Mouse (Mus musculus): ENCODE results near the gene Gadd45gip1. TPM values are rescaled to one million over a fixed set of nuclear protein-coding genes. Genes with fewer than 3 reads are reported as not detected.

Gadd45gip1 gene
- polyA plus RNA-seq, 1 experiment: 13.4 TPM

Other genes starting within 250 kb of the Gadd45gip1 start
- gene Ier2, start 168.7 kb upstream of the Gadd45gip1 start, polyA plus RNA-seq (2012; rRNA removed): 28.1 and 39.5 TPM in 2 replicates
- 58.1 and 68.2 TPM in 2 replicates for gene Trmt1, start 145.2 kb upstream of the Gadd45gip1 start, polyA plus RNA-seq (2012; rRNA removed)
- gene Nacc1, start 143.7 kb upstream of the Gadd45gip1 start, polyA plus RNA-seq (2012; rRNA removed): 71.5 and 96.6 TPM in 2 replicates
- 6.6 and 7.1 TPM in 2 replicates for gene Lyl1, start 130.1 kb upstream of the Gadd45gip1 start, polyA plus RNA-seq (2012; rRNA removed)
- 0.12 and 0.18 TPM in 2 replicates for gene G430095P16Rik, start 108.5 kb upstream of the Gadd45gip1 start, polyA plus RNA-seq (2012; rRNA removed)
- gene Nfix, start 31.2 kb upstream of the Gadd45gip1 start, polyA plus RNA-seq (2012; rRNA removed): 14.5 and 15.4 TPM in 2 replicates
- gene Dand5, start 8.7 kb upstream of the Gadd45gip1 start, polyA plus RNA-seq (2012; rRNA removed): 1.9 and 3.0 TPM in 2 replicates
- 49.3 and 65.9 TPM in 2 replicates for gene Rad23a, start 9.1 kb downstream of the Gadd45gip1 start, polyA plus RNA-seq (2012; rRNA removed)
- gene Calr, start 15.4 kb downstream of the Gadd45gip1 start, polyA plus RNA-seq (2012; rRNA removed): 402 and 404 TPM in 2 replicates
- 50.9 and 54.2 TPM in 2 replicates for gene Farsa, start 25.5 kb downstream of the Gadd45gip1 start, polyA plus RNA-seq (2012; rRNA removed)
- 3.5 and 5.5 TPM in 2 replicates for gene Syce2, start 40.6 kb downstream of the Gadd45gip1 start, polyA plus RNA-seq (2012; rRNA removed)
- 38.6 and 64.2 TPM in 2 replicates for gene Gcdh, start 62.4 kb downstream of the Gadd45gip1 start, polyA plus RNA-seq (2012; rRNA removed)
- 0.38 and 0.43 TPM in 2 replicates for gene Klf1, start 70.4 kb downstream of the Gadd45gip1 start, polyA plus RNA-seq (2012; rRNA removed)
- 8.4 and 8.7 TPM in 2 replicates for gene Dnase2a, start 77.0 kb downstream of the Gadd45gip1 start, polyA plus RNA-seq (2012; rRNA removed)
- gene Mast1, start 105.8 kb downstream of the Gadd45gip1 start, polyA plus RNA-seq (2012; rRNA removed): 0.36 and 0.49 TPM in 2 replicates
- not detected in 2 replicates for gene Rtbdn, start 115.5 kb downstream of the Gadd45gip1 start, polyA plus RNA-seq (2012; rRNA removed)
- gene Gm49661, start 137.9 kb downstream of the Gadd45gip1 start, polyA plus RNA-seq (2012; rRNA removed): 1.2 and 1.4 TPM in 2 replicates
- gene Prdx2, start 138.1 kb downstream of the Gadd45gip1 start, polyA plus RNA-seq (2012; rRNA removed): 183 and 200 TPM in 2 replicates
- 48.2 and 52.8 TPM in 2 replicates for gene Rnaseh2a, start 138.2 kb downstream of the Gadd45gip1 start, polyA plus RNA-seq (2012; rRNA removed)
- 80.2 and 118 TPM in 2 replicates for gene Junb, start 147.2 kb downstream of the Gadd45gip1 start, polyA plus RNA-seq (2012; rRNA removed)
- gene Hook2, start 159.1 kb downstream of the Gadd45gip1 start, polyA plus RNA-seq (2012; rRNA removed): 33.8 and 49.0 TPM in 2 replicates
- gene Best2, start 183.0 kb downstream of the Gadd45gip1 start, polyA plus RNA-seq (2012; rRNA removed): 0.33 TPM in 1 of 2 replicates, not detected in the other
- gene Asna1, start 193.8 kb downstream of the Gadd45gip1 start, polyA plus RNA-seq (2012; rRNA removed): 142 and 146 TPM in 2 replicates
- gene Trir, start 195.3 kb downstream of the Gadd45gip1 start, polyA plus RNA-seq (2012; rRNA removed): 93.9 and 101 TPM in 2 replicates
- 34.5 and 50.7 TPM in 2 replicates for gene Tnpo2, start 205.4 kb downstream of the Gadd45gip1 start, polyA plus RNA-seq (2012; rRNA removed)
- gene Fbxw9, start 228.5 kb downstream of the Gadd45gip1 start, polyA plus RNA-seq (2012; rRNA removed): 33.9 and 40.8 TPM in 2 replicates
- 0.73 and 1.0 TPM in 2 replicates for gene Gm5741, start 236.5 kb downstream of the Gadd45gip1 start, polyA plus RNA-seq (2012; rRNA removed)
- gene Dhps, start 240.2 kb downstream of the Gadd45gip1 start, polyA plus RNA-seq (2012; rRNA removed): 33.3 and 41.4 TPM in 2 replicates
- gene Wdr83os, start 249.2 kb downstream of the Gadd45gip1 start, polyA plus RNA-seq (2012; rRNA removed): 121 and 139 TPM in 2 replicates
- 29.4 and 33.9 TPM in 2 replicates for gene Wdr83, start 249.8 kb downstream of the Gadd45gip1 start, polyA plus RNA-seq (2012; rRNA removed)

Measured in large intestine, adult 2 months (tissue).